Mouse (Mus musculus) CD4-positive, CD25-positive, alpha-beta regulatory T cell, adult 4 months (primary cell): ENCODE measurements around the gene Mrps22. TPM values are rescaled to one million over a fixed set of nuclear protein-coding genes. Genes with fewer than 3 reads are reported as not detected.

ENCODE experiments used
- ATAC-seq: one replicate; pipeline ENCODE4 v1.8.0; 2017
- polyA plus RNA-seq, 2 experiments: library from polyadenylated mRNA; unstranded; fragments of 100-300 nt; shearing (Covaris generic); gene quantifications; one replicate each; pipeline ENCODE4 v1.2.1; 2017

The Mrps22 gene
- 10 to 100 TPM in 1 of 2 experiments, 1 to 10 TPM in 1; 9.4 to 18.6 TPM for polyA plus RNA-seq

GRCm38 (mm10) chr9:98601156-98601836 lies at the start of gene Mrps22:
Gene Mrps22 (minus strand): TSS chr9:98601660.
- ATAC-seq = peak; percentile 99

GRCm38 (mm10) chr9:98650547-98650946 lies 49.1 kb upstream of the Mrps22 start:
- ATAC-seq = no peak

DNA sequence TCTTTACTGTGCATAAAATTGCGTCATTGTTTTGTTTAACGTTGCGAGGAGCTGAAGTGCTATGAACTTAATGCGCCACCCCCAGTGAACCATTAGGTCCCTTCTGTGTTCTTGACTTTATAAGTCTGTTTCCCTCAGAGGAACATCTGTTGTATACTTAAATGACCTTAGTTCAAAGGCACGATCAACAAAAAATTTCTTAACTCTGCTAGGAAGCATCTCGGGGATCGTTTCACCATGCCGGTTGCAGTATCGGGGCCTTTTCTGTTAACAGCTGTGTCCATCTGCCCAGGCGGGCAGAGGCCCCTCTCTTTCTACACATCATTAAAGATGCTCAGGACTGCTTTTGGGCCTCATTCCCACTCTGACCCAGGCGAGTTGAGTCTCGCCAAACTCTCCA lies 46.0 kb upstream of the Mrps22 start:
- ATAC-seq = no peak

- ATAC-seq = no peak
These were observed 44.3 kb upstream of the Mrps22 start for GRCm38 (mm10) chr9:98645750-98646149.

DNA sequence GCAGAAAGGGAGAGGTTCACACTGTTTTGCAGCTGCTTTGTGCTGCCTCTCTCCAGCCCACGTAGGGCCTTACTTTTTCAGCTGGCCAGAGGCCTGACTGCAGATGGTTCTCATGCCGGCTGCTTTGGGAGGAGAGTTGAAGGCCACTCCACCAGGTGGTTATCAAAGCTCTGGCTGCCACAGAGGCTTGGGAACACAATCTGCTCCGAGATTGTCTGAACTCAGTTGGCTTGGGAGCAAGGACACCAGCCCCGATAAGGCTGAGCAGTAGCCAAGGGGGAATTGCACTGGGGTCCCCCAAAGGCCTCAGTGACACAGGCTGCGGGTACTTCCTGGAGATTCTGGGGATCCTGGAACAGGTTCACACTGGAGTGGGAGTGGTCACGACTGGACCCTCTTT lies 40.7 kb upstream of the Mrps22 start:
- no peak for ATAC-seq

DNA sequence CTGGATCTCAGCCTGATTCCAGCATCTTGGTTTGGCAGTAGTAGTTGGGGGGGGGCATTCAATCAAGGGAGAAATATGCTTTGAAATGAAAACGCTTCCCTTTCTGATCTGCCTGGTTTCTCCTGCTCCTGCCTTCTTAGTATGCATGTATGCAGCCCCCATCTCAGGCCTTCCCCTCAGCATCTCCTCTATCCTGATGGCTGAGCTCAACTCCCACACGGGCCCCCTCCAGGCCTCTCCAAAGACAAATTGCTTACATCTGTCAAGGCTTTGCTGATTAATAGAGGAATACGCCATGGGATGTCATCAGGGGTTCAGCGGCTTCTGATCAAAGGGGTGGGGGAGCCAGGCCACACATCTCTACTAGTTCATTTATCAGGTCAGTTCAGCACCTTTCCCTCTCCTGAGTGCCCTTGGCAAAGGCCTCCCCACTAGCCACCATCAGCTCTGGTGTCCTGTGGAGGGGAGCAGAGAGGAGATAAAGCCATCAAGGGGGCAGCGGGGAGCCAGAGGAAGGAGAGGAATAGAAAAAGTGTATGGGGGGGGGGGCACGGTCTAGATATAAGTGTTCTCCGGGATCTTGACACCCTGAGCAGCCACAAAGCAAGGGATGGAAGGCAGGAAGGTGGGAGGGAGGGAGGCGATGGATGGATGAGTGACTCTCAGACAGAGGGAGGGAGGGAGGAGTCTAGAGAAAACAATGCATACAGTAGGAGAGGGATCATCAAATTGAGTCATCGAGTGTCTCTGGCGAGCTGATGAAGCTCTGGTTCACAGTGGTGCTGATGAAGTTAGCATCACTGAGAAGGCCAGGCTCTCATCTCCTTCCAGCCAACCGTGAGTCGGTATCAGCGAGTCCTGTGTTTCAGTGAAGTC lies 32.1 kb upstream of the Mrps22 start:
- no peak for ATAC-seq

GRCm38 (mm10) chr9:98628480-98628879 lies 27.0 kb upstream of the Mrps22 start:
- no peak for ATAC-seq

DNA sequence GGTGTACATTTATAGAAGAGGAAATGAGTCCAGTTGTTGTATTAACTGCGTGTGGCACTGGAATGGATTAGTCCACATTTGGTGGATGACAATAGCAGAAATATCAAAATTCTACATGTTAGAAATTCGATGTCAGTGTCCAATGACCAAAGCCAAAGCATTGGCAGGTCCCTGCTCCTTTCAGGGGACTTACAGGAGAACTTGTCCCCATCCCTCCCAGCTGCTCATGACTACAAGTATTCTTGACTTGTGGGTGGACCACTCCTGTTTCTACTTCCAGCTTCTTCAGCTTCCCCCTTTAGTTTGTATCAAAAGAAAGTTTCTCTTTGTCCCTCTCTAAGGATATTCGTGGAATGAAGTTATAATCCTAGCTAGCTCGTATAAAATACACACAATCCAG lies 3.4 kb upstream of the Mrps22 start:
- no peak for ATAC-seq

DNA sequence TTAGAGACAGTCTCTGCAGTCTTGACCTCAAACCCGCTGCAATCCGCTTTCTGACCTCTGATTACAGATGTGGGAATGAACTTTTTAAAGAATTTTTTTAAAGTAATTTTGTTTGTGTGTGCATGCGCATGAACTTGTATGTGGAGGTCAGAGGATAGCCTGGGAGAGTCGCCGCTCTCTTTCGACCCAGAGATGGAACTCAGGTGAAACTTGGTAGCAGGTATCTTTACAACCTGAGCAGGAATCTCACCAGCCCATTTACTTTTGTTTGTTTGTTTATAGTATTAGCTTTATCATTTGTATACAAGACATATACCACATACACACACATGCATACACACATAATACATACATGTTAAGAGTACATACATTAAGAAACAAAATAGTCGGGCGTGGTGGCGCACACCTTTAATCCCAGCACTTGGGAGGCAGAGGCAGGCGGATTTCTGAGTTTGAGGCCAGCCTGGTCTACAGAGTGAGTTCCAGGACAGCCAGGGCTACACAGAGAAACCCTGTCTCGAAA lies 438 bp upstream of the Mrps22 start:
- no peak for ATAC-seq

DNA sequence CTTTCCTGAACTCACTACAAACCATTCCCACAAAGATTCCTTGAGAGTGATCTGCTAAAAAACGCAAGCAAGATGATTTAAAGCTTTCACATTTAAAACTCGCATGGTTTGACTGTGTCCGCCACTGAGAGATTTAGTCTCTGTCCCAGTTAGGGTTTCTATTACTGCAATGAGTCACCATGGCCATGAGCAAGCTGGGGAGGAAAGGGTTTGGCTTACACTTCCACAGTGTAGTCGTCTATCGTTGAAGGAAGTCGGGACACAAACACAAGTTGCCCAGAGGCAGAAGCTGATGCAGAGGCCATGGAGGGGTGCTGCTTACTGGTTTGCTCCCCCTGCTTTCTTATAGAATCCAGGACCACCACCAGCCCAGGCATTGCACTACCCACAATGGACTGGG lies 1.4 kb downstream of the Mrps22 start:
- ATAC-seq = no peak

DNA sequence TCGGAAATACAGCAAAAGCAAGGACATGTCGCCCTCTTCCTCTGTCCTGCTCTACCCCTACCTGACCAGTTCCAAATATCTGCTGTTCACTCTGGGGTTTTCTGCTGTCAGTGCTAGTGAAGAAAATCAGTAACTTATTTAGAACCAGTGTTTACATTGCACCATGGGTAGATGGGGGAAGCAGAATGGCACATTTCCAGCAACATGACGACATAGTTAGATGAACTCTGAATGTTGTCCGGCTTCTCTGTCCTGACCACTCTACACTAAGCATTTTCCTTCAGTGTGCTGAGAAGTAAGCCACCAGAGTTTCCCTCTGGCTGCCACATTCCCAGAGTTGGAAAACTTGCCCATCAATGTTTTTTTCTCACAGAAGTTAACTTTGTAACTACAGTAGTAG lies 17.6 kb downstream of the Mrps22 start:
- no peak for ATAC-seq

- peak; percentile 95 for ATAC-seq
These were observed 38.0 kb downstream of the Mrps22 start, which contains the start of gene Copb2 for GRCm38 (mm10) chr9:98563137-98564126. Gene Copb2 (plus strand): TSS chr9:98563721.

DNA sequence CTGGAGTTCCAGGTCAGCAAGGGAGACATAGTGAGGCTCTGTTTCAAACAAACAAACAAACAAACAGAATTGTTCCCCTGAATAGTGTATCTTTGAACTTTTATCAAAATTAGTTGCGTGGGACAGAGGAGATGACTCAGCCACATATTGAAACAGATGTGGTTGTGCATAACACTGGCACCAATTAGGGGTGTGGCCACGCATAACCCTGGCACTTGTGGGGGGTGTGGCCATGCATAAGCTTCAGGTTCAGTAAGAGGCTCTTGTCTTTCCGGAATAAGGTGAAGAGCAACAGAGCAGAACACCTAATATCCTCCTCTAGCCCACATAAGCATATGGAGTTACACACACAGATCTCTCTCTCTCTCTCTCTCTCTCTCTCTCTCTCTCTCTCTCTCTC lies 57.4 kb downstream of the Mrps22 start:
- ATAC-seq = no peak

Other genes with a start within 250 kb of the Mrps22 start
- under 1 TPM in 1 of 2 experiments, not detected in 1; 0.29 TPM for gene Rbp1, start 178.7 kb downstream of the Mrps22 start, polyA plus RNA-seq
- not detected for gene Rbp2, start 115.5 kb downstream of the Mrps22 start, polyA plus RNA-seq
- gene Copb2, start 37.9 kb downstream of the Mrps22 start, polyA plus RNA-seq = 10 to 100 TPM; 92.6 to 93.8 TPM
- gene Prr23a1, start 240.8 kb upstream of the Mrps22 start, polyA plus RNA-seq = not detected